Mouse (Mus musculus) hindbrain, embryonic 10.5 days (tissue): Measurements from ENCODE around the gene Car8. TPM values are rescaled to one million over a fixed set of nuclear protein-coding genes. Genes with fewer than 3 reads are reported as not detected.

Experiments used
- DNase-seq: peaks from one replicate; pipeline ENCODE4 v3.0.0-alpha.2; 2017; ENCODE audit warnings: low spot score
- H3K27ac ChIP-seq: fragments of 300-500 bp; sonication (generic); 2 replicates; pipeline ENCODE4 v1.5.1; 2016; ENCODE audit warnings: mild to moderate bottlenecking, moderate library complexity
- H3K27me3 ChIP-seq: fragments of 300-500 bp; sonication (generic); 2 replicates; pipeline ENCODE4 v1.6.1; 2016; ENCODE audit warnings: mild to moderate bottlenecking; ENCODE audit not compliant: poor library complexity, insufficient read depth, severe bottlenecking
- H3K36me3 ChIP-seq: fragments of 300-500 bp; sonication (generic); 2 replicates; pipeline ENCODE4 v1.6.1; 2016; ENCODE audit warnings: mild to moderate bottlenecking, moderate library complexity
- H3K4me1 ChIP-seq: fragments of 300-500 bp; sonication (generic); replicated peaks from 2 replicates; pipeline ENCODE4 v1.6.1; 2016; ENCODE audit warnings: mild to moderate bottlenecking
- H3K4me3 ChIP-seq: fragments of 300-500 bp; sonication (generic); 2 replicates; pipeline ENCODE4 v1.5.1; 2016; ENCODE audit warnings: mild to moderate bottlenecking, moderate library complexity
- H3K9me3 ChIP-seq: fragments of 300-500 bp; sonication (generic); 2 replicates; pipeline ENCODE4 v1.6.1; 2016; ENCODE audit warnings: mild to moderate bottlenecking, moderate library complexity
- WGBS: fragments of 180-500 bp; shearing (Covaris S2); methylation state at CpG from one replicate; pipeline ENCODE4 v1.1.7; 2016; 5-methylcytosine and 5-hydroxymethylcytosine counted together
- polyA plus RNA-seq: library from polyadenylated mRNA; unstranded; fragments of >200 nt; fragmentation: Nextera tagmentation; extraction: Ambion mirVana; gene quantifications from 2 replicates; pipeline ENCODE4 v1.2.1, GENCODE M21; 2016

Car8 gene
- polyA plus RNA-seq, 1 experiment from 2014 or later, result 1.6 TPM

DNA sequence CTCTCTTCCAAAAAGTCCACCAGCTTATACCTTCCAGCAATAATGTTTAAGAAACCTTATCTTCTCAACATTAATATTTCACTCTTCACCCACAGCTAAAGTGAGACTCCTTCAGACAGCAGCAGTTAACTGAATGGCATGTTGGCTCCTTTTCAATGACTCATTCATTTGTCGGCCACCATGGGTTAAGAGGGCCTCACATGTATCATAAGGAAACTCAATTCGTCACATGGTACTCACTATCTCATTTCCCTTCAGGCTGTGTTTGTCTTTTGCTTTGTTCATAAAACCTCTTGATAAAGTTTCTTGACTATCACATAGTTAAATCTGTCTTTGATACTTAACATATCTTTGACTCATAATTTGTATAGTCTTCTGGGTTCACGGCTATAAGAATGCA, 20.8 kb downstream of the Car8 start:
- WGBS, result 84% methylated on average over 3 of the region's 3 CpGs
- Histone ChIP-seq H3K36me3 (no peaks in the 10 kb centered on the region), H3K4me1 (peaks cover 7% of the 10 kb centered on the region; the same call in 1 of the 2 replicates), H3K4me3 (no peak overlapping the region), H3K27ac (no peak overlapping the region), H3K9me3 (no peaks in the 10 kb centered on the region), H3K27me3 (no peaks in the 10 kb centered on the region)
- DNase-seq, result no peak

DNA sequence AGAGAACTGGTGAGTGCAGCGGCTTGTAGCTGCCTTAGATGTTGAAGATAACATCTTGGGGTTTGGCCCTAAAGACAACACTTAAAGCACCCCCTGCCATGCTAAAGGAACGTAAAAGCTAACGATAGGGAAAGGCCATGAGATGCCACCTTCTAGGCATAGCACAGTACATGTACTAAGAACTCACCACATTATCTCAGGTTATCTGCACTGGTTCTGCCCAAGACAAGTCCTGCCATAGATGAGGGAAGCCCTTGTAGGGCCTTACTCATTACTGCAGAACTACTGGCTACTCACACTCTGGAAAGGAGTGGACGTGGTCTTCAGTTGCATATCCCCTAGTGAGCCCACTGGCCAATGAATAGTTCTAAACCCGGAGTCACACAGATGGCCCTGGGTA, 21.6 kb downstream of the Car8 start:
- WGBS, result 76% methylated on average over 5 of the region's 5 CpGs
- DNase-seq, result no peak
- no peaks in the 10 kb centered on the region for H3K9me3 ChIP-seq
- peaks cover 7% of the 10 kb centered on the region; the same call in 1 of the 2 replicates for H3K4me1 ChIP-seq
- H3K27me3 ChIP-seq, result no peaks in the 10 kb centered on the region
- no peaks in the 10 kb centered on the region for H3K36me3 ChIP-seq
- no peak overlapping the region for H3K4me3 ChIP-seq
- H3K27ac ChIP-seq, result no peak overlapping the region

GRCm38 (mm10) chr4:8216551-8216950, 22.3 kb downstream of the Car8 start:
- H3K27ac ChIP-seq, result no peak overlapping the region
- H3K27me3 ChIP-seq, result no peaks in the 10 kb centered on the region
- no peaks in the 10 kb centered on the region for H3K9me3 ChIP-seq
- WGBS, result 39% methylated on average over 6 of the region's 6 CpGs
- DNase-seq, result no peak
- no peak overlapping the region for H3K4me3 ChIP-seq
- H3K36me3 ChIP-seq, result no peaks in the 10 kb centered on the region
- peaks cover 7% of the 10 kb centered on the region; the same call in 1 of the 2 replicates for H3K4me1 ChIP-seq

- H3K9me3 ChIP-seq, result no peaks in the 10 kb centered on the region
- no peak overlapping the region for H3K4me3 ChIP-seq
- no peak overlapping the region for H3K27ac ChIP-seq
- no peaks in the 10 kb centered on the region for H3K27me3 ChIP-seq
- peaks cover 7% of the 10 kb centered on the region; the same call in 1 of the 2 replicates for H3K4me1 ChIP-seq
- no peak for DNase-seq
- 80% methylated on average over 2 of the region's 2 CpGs for WGBS
- no peaks in the 10 kb centered on the region for H3K36me3 ChIP-seq
Measured at GRCm38 (mm10) chr4:8213661-8214060, 25.2 kb downstream of the Car8 start.

GRCm38 (mm10) chr4:8212873-8213569, 25.8 kb downstream of the Car8 start:
- no peak for DNase-seq
- H3K36me3 ChIP-seq, result no peaks in the 10 kb centered on the region
- H3K4me1 ChIP-seq, result peaks cover 7% of the 10 kb centered on the region; the same call in 1 of the 2 replicates
- H3K9me3 ChIP-seq, result no peaks in the 10 kb centered on the region
- 84% methylated on average over 8 of the region's 8 CpGs for WGBS
- H3K27me3 ChIP-seq, result no peaks in the 10 kb centered on the region
- no peak overlapping the region for H3K27ac ChIP-seq
- no peak overlapping the region for H3K4me3 ChIP-seq

- 84% methylated on average over 2 of the region's 2 CpGs for WGBS
- no peaks in the 10 kb centered on the region for H3K36me3 ChIP-seq
- no peak overlapping the region for H3K4me3 ChIP-seq
- no peak overlapping the region for H3K27ac ChIP-seq
- DNase-seq, result no peak
- H3K4me1 ChIP-seq, result no peaks in the 10 kb centered on the region
- H3K27me3 ChIP-seq, result no peaks in the 10 kb centered on the region
- H3K9me3 ChIP-seq, result no peaks in the 10 kb centered on the region
Measured at GRCm38 (mm10) chr4:8210452-8210851, 28.4 kb downstream of the Car8 start.

DNA sequence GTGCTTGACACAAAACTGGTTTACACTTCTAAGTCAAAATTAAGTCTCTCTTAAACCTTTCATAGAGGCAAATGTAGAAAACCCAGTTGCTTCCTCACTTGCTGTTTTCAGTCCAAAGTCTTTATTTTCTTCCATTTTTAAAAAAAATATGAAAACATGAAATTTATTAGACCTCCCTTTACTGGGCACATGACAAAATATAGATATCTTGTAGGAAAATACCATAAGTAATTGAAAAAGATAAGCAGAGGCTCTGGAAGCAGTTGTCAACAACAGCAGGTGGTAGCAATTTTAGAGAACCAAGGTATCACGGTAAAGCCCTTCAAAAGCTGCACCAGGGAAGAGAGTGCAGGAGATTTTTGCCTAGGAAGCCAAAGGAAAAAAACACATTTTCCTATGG, 30.9 kb downstream of the Car8 start:
- no peak overlapping the region for H3K4me3 ChIP-seq
- H3K4me1 ChIP-seq, result no peaks in the 10 kb centered on the region
- H3K27ac ChIP-seq, result no peak overlapping the region
- no peaks in the 10 kb centered on the region for H3K36me3 ChIP-seq
- DNase-seq, result no peak
- no peaks in the 10 kb centered on the region for H3K27me3 ChIP-seq
- no peaks in the 10 kb centered on the region for H3K9me3 ChIP-seq
- 67% methylated on average over 1 of the region's 1 CpGs for WGBS

DNA sequence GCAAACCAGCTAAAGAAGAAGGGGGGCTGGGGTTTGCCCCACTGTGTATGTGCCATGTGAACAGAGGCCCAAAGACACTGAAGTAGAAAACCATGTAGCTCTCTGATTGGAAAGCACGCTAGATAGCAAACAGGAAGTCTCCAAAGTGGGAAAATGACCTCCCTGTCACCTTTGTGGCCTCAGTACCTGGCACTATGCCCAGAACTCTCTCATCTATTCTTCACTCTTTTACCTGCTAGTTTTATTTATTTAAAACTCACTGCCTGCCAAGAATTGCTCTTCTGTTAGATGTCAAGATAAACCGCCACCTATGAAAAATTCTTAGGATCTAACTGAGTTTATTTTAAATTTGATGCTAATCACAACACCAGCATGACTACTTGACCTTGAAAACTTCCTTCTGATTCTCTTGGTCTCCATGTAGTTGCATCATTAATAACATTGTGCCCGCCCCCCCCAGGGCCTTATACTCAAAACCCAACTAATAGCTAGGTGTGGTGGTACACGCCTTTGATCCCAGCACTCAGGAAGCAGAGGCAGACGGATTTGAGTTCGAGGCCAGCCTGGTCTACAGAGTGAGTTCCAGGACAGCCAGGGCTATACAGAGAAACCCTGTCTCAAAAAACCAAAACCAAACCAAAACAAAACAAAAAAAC, 31.8 kb downstream of the Car8 start:
- Histone ChIP-seq H3K27me3 (no peaks in the 10 kb centered on the region), H3K4me1 (no peaks in the 10 kb centered on the region), H3K4me3 (no peak overlapping the region), H3K27ac (no peak overlapping the region), H3K9me3 (no peaks in the 10 kb centered on the region), H3K36me3 (no peaks in the 10 kb centered on the region)
- 81% methylated on average over 6 of the region's 6 CpGs for WGBS
- no peak for DNase-seq

DNA sequence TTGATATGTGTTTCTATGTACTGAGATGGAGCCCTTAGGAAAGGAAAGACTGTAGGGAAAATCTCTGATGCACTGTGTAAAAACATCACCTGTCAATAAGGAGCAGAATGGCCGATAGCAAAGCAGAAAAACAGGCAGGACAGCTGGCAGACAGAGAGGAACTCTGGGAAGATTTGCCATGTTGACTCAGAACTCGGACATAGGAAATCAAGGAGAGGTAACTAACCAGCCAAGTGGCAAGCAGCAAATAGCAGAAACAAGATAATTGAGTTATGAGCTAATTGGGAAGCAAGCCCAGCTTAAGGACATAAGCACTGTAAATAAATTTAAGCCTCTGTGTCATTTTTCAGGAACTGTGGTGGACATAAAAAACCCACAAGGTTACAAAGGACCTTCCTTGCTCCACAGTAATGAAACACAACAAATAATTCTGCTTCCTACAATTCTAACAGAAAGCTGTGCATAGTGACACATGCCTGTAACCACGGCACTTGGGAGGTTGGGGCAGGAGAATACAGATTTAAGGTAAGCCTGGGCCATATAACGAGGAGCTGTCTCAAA, 33.7 kb downstream of the Car8 start:
- DNase-seq, result no peak
- no peaks in the 10 kb centered on the region for H3K27me3 ChIP-seq
- no peaks in the 10 kb centered on the region for H3K36me3 ChIP-seq
- WGBS, result 80% methylated on average over 4 of the region's 4 CpGs
- no peak overlapping the region for H3K4me3 ChIP-seq
- no peak overlapping the region for H3K27ac ChIP-seq
- H3K9me3 ChIP-seq, result no peaks in the 10 kb centered on the region
- no peaks in the 10 kb centered on the region for H3K4me1 ChIP-seq

- Histone ChIP-seq H3K9me3 (no peaks in the 10 kb centered on the region), H3K36me3 (no peaks in the 10 kb centered on the region), H3K4me3 (no peak overlapping the region), H3K4me1 (no peaks in the 10 kb centered on the region), H3K27ac (no peak overlapping the region), H3K27me3 (no peaks in the 10 kb centered on the region)
- WGBS, result 55% methylated on average over 1 of the region's 1 CpGs
- no peak for DNase-seq
Measured at GRCm38 (mm10) chr4:8203367-8203766, 35.5 kb downstream of the Car8 start.

DNA sequence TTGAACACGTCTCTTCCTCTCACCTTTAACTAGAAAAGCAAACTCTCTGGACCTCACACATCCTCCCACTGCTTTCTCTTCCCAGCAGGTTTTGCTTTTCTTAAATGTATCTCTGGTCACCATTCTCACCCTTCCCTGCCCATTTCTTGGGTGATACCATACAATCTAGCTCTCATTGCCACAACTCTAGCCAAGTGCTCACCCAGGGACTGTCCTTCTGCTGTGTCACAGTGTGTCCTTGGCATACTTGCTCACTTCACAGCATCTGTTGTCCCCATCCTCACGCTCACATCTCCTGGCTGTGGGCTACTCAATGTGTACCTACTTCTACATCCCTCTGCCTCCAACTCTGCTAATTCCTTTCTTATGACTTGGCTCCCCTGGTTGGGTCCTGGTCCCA, 37.2 kb downstream of the Car8 start:
- WGBS, result 82% methylated on average over 2 of the region's 2 CpGs
- Histone ChIP-seq H3K36me3 (no peaks in the 10 kb centered on the region), H3K27me3 (no peaks in the 10 kb centered on the region), H3K4me3 (no peak overlapping the region), H3K27ac (no peak overlapping the region), H3K9me3 (no peaks in the 10 kb centered on the region), H3K4me1 (no peaks in the 10 kb centered on the region)
- DNase-seq, result no peak

- no peaks in the 10 kb centered on the region for H3K9me3 ChIP-seq
- WGBS, result 84% methylated on average over 5 of the region's 5 CpGs
- H3K27me3 ChIP-seq, result no peaks in the 10 kb centered on the region
- no peaks in the 10 kb centered on the region for H3K36me3 ChIP-seq
- no peak for DNase-seq
- no peaks in the 10 kb centered on the region for H3K4me1 ChIP-seq
- H3K4me3 ChIP-seq, result no peak overlapping the region
- no peak overlapping the region for H3K27ac ChIP-seq
Measured at GRCm38 (mm10) chr4:8200081-8200480, 38.8 kb downstream of the Car8 start.

DNA sequence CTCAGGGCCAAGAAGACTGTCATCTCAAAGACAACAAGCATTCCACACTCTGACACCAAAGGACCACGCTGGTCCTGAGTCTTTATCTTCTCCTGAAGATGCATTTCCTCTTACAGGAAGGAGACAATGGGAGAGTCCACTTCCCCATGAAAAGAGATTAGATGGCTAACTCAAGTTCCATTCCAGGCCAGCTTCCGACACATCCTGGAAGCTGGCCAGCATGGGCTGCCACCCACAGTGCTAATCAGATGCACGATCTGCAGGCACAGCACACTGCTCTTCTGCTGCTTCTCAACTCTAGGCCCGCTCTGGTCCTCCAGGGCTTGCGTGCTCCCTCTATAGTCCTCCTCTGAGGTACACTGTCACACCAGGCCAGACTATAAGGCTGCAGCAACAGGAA, 40.8 kb downstream of the Car8 start:
- Histone ChIP-seq H3K4me1 (no peaks in the 10 kb centered on the region), H3K27me3 (no peaks in the 10 kb centered on the region), H3K4me3 (no peak overlapping the region), H3K27ac (no peak overlapping the region), H3K36me3 (no peaks in the 10 kb centered on the region), H3K9me3 (no peaks in the 10 kb centered on the region)
- no peak for DNase-seq
- 79% methylated on average over 5 of the region's 5 CpGs for WGBS
